Mouse (Mus musculus): ENCODE data around the gene Stag1. TPM values are rescaled to one million over a fixed set of nuclear protein-coding genes. Genes with fewer than 3 reads are reported as not detected.

Stag1 gene
- polyA plus RNA-seq, 1 experiment = 8.2 TPM

- H3K27ac ChIP-seq (replicated peaks; ENCODE audit: low read depth, low read length) = no peak overlapping the region
- no peak overlapping the region for H3K4me3 ChIP-seq (ENCODE audit: insufficient read depth, low read depth, low read length)
- no peaks in the 10 kb centered on the region for H3K4me1 ChIP-seq (ENCODE audit: control insufficient read depth, insufficient read depth, insufficient read length, low read length)
These were observed 319.5 kb downstream of the Stag1 start for GRCm38 (mm10) chr9:100917111-100917510.

DNA sequence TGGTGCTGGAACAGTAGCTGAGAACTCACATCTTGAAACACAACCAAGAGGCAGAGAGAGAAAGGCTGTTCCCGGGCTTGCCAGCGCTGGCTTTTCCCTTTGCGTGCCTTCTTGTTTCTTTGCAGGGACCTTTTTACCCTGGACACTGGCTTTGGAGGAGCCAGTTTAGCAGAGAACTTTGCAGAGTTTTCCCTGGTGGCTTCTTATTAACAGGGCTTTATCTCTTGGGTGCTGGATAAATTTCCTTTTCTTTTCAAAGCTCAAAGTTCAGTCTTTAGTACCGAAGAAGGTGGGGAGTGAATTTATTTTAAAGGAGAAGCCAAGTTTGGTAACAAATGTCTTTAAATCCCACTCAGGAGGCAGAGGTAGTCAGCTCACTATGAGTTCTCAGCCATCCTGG is 329.0 kb downstream of the Stag1 start:
- Histone ChIP-seq H3K4me3 (ENCODE audit: insufficient read depth, low read depth, low read length) (no peak overlapping the region), H3K4me1 (ENCODE audit: control insufficient read depth, insufficient read depth, insufficient read length, low read length) (no peaks in the 10 kb centered on the region), H3K27ac (replicated peaks; ENCODE audit: low read depth, low read length) (no peak overlapping the region)

GRCm38 (mm10) chr9:100942042-100942441 is 344.4 kb downstream of the Stag1 start:
- Histone ChIP-seq H3K4me1 (ENCODE audit: control insufficient read depth, insufficient read depth, insufficient read length, low read length) (no peaks in the 10 kb centered on the region), H3K27ac (replicated peaks; ENCODE audit: low read depth, low read length) (no peak overlapping the region), H3K4me3 (ENCODE audit: insufficient read depth, low read depth, low read length) (no peak overlapping the region)

DNA sequence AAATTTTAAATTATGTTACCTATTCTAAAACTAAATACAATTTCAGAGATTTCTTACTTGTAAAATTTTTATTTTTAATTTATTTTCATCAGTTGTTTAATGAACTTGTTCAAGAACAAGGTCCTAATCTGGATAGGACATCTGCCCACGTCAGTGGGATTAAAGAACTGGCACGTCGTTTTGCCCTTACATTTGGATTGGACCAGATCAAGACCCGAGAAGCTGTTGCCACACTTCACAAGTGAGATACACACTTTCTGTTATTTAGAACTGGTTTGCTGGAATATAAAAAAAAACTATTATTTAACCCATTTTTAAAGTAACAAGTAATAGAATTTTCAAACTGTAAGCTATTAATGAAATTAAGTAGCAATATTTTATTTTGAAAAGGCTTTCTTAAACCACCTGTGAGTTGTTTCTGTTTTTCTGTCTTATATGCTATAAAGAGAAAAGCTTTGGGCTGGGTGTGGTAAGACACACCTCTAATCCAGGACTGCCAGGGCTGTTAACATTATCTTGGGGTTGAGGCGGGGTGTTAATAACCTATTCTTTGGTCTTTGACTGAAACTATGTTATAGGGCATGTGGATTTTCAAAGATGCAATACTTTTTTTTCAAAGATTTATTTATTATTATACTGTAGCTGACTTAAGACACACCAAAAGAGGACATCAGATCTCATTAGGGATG is 347.2 kb downstream of the Stag1 start:
- Histone ChIP-seq H3K27ac (replicated peaks; ENCODE audit: low read depth, low read length) (no peak overlapping the region), H3K4me1 (ENCODE audit: control insufficient read depth, insufficient read depth, insufficient read length, low read length) (no peaks in the 10 kb centered on the region), H3K4me3 (ENCODE audit: insufficient read depth, low read depth, low read length) (no peak overlapping the region)

GRCm38 (mm10) chr9:100951481-100951880 is 353.9 kb downstream of the Stag1 start:
- H3K4me1 ChIP-seq (ENCODE audit: control insufficient read depth, insufficient read depth, insufficient read length, low read length) = no peaks in the 10 kb centered on the region
- H3K27ac ChIP-seq (replicated peaks; ENCODE audit: low read depth, low read length) = no peak overlapping the region
- H3K4me3 ChIP-seq (ENCODE audit: insufficient read depth, low read depth, low read length) = no peak overlapping the region

DNA sequence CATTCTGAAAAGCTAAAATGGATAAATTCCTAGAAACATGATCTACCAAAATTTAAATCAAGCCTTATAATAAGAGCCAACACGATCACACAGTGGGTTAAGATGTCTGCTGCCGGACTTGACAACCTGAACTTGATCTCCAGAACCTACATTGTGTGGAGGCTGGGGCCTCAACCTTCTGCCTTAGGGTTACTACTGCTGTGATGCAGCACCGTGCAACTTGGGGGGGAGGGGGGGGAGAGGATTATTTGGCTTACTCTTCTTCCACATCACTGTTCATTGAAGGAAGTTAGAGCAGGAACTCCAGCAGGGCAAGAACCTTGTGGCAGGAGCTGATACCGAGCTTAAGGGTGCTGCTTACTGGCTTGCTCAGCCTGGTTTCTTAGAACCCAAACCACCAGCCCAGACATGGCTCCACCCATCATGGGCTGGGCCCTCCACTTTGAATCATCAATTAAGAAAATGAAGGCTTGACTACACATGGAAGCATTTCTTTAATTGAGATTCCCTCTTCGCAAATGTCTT is 365.4 kb downstream of the Stag1 start:
- Histone ChIP-seq H3K4me3 (ENCODE audit: insufficient read depth, low read depth, low read length) (no peak overlapping the region), H3K4me1 (ENCODE audit: control insufficient read depth, insufficient read depth, insufficient read length, low read length) (no peaks in the 10 kb centered on the region), H3K27ac (replicated peaks; ENCODE audit: low read depth, low read length) (no peak overlapping the region)

- H3K4me3 ChIP-seq (ENCODE audit: insufficient read depth, low read depth, low read length) = no peak overlapping the region
- H3K4me1 ChIP-seq (ENCODE audit: control insufficient read depth, insufficient read depth, insufficient read length, low read length) = no peaks in the 10 kb centered on the region
- no peak overlapping the region for H3K27ac ChIP-seq (replicated peaks; ENCODE audit: low read depth, low read length)
These were observed 365.9 kb downstream of the Stag1 start for GRCm38 (mm10) chr9:100963428-100963912.

DNA sequence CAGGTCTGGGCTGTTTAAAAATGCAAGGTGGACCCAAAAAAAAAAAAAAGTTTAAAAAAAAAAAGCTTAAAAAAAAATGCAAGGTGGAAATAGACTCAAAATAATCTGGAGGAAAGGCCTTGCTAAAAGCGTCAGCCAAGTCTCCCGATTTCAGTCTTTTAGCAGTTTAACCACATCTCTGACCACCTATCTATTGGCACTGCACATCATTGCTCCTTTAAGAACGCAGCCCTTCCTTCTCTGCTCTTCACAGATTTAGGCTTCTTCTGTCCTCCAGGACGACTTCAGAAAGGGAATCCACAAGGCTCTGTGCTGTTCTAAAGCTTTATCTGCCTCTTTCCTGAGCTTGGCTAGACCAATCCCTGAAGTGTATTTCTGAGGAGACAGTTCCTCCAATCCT is 366.5 kb downstream of the Stag1 start:
- Histone ChIP-seq H3K4me1 (ENCODE audit: control insufficient read depth, insufficient read depth, insufficient read length, low read length) (no peaks in the 10 kb centered on the region), H3K27ac (replicated peaks; ENCODE audit: low read depth, low read length) (no peak overlapping the region), H3K4me3 (ENCODE audit: insufficient read depth, low read depth, low read length) (no peak overlapping the region)

GRCm38 (mm10) chr9:100969461-100969860 is 371.9 kb downstream of the Stag1 start:
- Histone ChIP-seq H3K4me3 (ENCODE audit: insufficient read depth, low read depth, low read length) (no peak overlapping the region), H3K4me1 (ENCODE audit: control insufficient read depth, insufficient read depth, insufficient read length, low read length) (no peaks in the 10 kb centered on the region), H3K27ac (replicated peaks; ENCODE audit: low read depth, low read length) (no peak overlapping the region)

DNA sequence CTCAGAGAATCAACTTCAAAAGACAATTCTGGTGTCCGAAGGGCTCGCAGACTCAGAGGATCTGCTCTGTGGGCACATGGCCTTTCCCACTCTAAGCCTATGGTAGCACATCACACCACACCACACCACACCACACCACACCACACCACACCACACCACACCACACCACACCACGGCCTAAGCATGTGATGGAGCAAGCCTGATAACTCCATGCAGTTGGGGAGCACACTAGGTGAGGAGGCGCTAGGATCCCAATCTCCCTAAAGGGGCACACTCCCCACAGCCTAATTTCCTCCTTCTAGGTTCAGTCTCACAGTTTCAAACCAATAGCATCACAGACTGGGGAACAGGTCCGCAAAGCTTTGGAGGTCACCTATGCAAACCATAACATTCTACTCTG is 381.1 kb downstream of the Stag1 start:
- H3K4me1 ChIP-seq (ENCODE audit: control insufficient read depth, insufficient read depth, insufficient read length, low read length) = peaks cover 8% of the 10 kb centered on the region
- H3K27ac ChIP-seq (replicated peaks; ENCODE audit: low read depth, low read length) = no peak overlapping the region
- no peak overlapping the region for H3K4me3 ChIP-seq (ENCODE audit: insufficient read depth, low read depth, low read length)

DNA sequence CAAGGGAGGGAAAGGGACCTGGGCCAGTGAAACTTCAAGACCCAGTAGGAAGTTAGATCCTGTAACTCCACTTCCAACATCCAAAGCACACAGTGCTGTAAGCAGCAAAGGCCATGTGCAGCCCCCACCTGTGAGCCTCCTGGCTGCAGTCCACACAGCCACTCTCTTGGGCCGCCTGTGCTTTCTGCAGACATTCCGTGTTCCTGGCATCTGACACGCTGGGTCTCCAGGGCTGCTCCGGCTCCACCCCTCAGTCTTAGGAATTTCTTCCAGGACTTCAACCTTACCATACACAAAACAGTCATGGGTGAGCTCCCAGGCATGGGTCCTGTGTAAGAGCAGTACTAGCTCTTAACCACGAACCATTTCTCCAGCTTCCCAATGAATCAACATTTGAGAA is 381.7 kb downstream of the Stag1 start:
- H3K4me3 ChIP-seq (ENCODE audit: insufficient read depth, low read depth, low read length) = no peak overlapping the region
- H3K27ac ChIP-seq (replicated peaks; ENCODE audit: low read depth, low read length) = no peak overlapping the region
- peaks cover 8% of the 10 kb centered on the region for H3K4me1 ChIP-seq (ENCODE audit: control insufficient read depth, insufficient read depth, insufficient read length, low read length)

DNA sequence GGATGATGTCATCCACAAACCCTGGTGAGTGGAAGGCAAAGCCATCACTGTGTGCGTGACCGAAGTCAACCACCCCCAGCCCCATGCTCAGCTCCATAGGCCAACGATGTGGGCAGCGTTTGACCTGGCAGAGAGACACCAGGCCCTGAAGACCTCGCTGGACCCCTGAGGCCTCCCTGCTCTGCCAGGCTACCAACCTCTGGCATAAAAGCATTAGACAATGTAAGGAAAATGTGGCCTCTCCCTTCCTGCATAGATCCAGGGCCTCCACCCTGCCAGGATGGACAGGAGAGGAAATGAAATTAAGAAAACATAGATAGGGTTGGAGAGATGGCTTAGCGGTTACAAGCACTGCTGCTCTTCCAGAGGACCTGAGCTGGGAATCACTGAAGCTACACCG is 385.2 kb downstream of the Stag1 start:
- H3K27ac ChIP-seq (replicated peaks; ENCODE audit: low read depth, low read length) = no peak overlapping the region
- H3K4me3 ChIP-seq (ENCODE audit: insufficient read depth, low read depth, low read length) = no peak overlapping the region
- H3K4me1 ChIP-seq (ENCODE audit: control insufficient read depth, insufficient read depth, insufficient read length, low read length) = peaks cover 8% of the 10 kb centered on the region

DNA sequence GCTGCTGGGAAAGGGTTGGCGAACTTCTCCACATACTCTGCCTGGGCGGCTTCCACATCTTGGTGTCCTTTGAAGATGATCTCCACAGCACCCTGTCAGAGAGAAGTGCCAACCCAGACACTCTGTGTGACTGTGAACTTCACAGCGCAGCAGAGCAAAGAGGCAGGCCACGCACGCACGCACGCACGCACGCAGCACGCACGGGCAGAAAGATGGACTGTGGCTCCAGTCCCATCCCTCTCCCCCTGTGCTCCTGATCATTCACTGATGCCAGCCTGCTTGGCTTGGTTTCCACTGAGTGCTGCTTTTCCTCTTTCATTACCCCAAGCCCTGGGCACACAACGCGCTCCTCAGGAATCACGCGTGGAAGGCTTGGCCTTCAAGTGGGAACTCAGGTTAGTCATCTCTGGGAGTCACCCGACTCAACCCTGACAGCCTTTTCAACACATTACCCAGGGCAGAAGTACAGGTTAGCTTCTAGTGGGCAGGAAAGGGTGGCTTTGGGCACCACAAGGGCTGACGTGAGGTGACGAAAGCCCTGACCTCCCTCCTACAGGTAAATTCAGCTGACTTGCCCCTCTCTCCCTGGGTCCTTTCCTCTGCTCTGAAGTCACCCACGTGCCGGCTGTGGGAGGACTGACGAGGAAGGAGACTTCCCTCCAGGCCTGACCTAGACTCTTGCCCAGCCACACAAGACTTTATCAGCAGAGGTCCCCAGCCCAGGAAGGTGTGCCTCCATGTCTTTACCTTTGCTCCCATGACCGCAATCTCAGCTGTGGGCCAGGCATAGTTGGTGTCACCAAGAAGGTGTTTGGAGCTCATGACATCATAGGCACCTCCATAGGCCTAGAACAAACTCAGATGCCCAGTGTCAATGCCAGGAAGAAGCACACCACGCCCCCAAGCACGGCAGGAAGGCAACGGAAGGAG is 387.0 kb downstream of the Stag1 start:
- no peak overlapping the region for H3K27ac ChIP-seq (replicated peaks; ENCODE audit: low read depth, low read length)
- H3K4me1 ChIP-seq (ENCODE audit: control insufficient read depth, insufficient read depth, insufficient read length, low read length) = peaks cover 5% of the 10 kb centered on the region
- H3K4me3 ChIP-seq (ENCODE audit: insufficient read depth, low read depth, low read length) = no peak overlapping the region

DNA sequence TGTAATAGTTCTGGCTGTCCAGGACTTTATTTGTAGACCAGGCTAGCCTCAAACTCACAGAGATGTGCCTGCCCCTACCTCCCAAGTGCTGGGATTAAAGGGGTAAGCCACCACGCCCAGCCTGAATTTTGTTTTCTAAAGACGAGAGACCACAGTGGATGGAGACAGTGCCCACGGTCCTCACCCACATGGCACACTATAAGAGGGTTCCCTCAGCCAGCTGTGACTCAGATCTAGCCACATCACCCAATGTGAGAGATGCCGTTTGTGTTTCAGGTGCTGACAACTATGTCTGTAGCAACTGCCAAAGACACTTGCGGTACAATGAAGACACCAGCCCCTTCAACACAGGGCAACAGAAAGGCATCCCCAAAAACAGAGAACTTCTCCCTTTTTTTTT is 389.4 kb downstream of the Stag1 start:
- Histone ChIP-seq H3K27ac (replicated peaks; ENCODE audit: low read depth, low read length) (no peak overlapping the region), H3K4me1 (ENCODE audit: control insufficient read depth, insufficient read depth, insufficient read length, low read length) (peaks cover 6% of the 10 kb centered on the region; the same call in 1 of the 2 replicates), H3K4me3 (ENCODE audit: insufficient read depth, low read depth, low read length) (no peak overlapping the region)

- Histone ChIP-seq H3K4me3 (ENCODE audit: insufficient read depth, low read depth, low read length) (no peak overlapping the region), H3K4me1 (ENCODE audit: control insufficient read depth, insufficient read depth, insufficient read length, low read length) (0 out of 2 replicates have a peak, but pooled peaks cover 3% of the 10 kb centered on the region), H3K27ac (replicated peaks; ENCODE audit: low read depth, low read length) (no peak overlapping the region)
These were observed 390.3 kb downstream of the Stag1 start for GRCm38 (mm10) chr9:100987850-100988249.
